Mouse (Mus musculus): Measurements from ENCODE around the gene Stra6l.

Stra6l gene

GRCm38 (mm10) chr4:45921663-45922435 is 73.4 kb downstream of the Stra6l start:
- DNase-seq, result no peak

DNA sequence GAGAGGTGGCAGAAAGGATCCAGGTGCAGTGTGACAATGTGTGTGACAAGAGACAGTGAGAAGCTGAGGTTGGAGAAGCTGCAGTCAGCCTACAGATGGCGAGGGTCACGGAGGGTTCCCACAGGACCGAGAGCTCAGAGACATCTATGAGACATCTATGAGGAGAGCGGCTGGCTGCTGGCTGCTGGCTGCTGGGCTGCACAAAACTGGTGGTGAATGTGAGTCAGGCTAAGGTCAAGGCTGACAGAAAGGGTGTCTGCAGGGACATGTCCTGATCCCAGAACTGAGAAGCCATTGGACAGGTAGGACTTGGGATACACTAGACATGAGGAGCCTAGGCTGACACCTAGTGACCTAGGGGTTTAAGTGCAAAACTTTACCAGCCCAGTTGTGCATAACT is 75.5 kb downstream of the Stra6l start:
- DNase-seq, result no peak

DNA sequence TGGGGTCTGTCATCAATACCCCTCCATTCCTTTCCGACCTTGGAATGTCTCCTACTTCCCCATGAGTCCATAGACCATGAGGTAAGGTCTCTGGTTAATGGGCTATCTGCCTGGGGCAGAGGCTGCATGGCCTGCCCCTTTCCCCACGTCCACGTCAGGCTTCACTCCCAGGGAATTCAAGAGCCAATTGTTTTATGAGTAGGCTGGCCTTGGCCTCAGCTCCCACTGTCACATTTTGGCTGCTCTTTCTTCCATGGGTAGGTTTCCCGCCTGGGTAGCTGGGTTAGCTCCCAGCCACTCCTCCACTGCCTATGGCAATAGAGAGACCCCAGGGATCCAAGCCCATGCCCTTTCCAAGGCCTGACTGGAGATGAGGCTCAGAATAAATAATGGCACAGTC is 80.1 kb downstream of the Stra6l start:
- no peak for DNase-seq
